Mouse (Mus musculus): ENCODE data around the gene Arhgef6. TPM values are rescaled to one million over a fixed set of nuclear protein-coding genes. Genes with fewer than 3 reads are reported as not detected.

The Arhgef6 gene
- polyA plus RNA-seq, 1 experiment from 2014 or later = 4.9 TPM

- no peaks in the 10 kb centered on the region for H3K9me3 ChIP-seq (ENCODE audit: control insufficient read depth, low read length)
- H3K27ac ChIP-seq (ENCODE audit: low read depth, low read length) = no peak overlapping the region
- no peak overlapping the region for H3K9ac ChIP-seq (replicated peaks; ENCODE audit: low read depth, low read length)
- H3K4me3 ChIP-seq (ENCODE audit: low read depth, low read length) = no peak overlapping the region
- no peaks in the 10 kb centered on the region for H3K36me3 ChIP-seq (ENCODE audit: control insufficient read depth, insufficient read depth, low read length)
- ATAC-seq (ENCODE audit: low read depth) = no peak
- no peaks in the 10 kb centered on the region for H3K27me3 ChIP-seq (ENCODE audit: control insufficient read depth, insufficient read depth, low read length)
- H3K4me2 ChIP-seq (ENCODE audit: low read depth, low read length) = no peak overlapping the region
- no peaks in the 10 kb centered on the region for H3K4me1 ChIP-seq (ENCODE audit: control insufficient read depth, insufficient read depth, low read length)
- WGBS = 75% methylated on average over 5 of the region's 5 CpGs
Measured at GRCm38 (mm10) chrX:57219563-57219962, 119.0 kb downstream of the Arhgef6 start.

GRCm38 (mm10) chrX:57216271-57216670, 122.3 kb downstream of the Arhgef6 start:
- no peaks in the 10 kb centered on the region for H3K27me3 ChIP-seq (ENCODE audit: control insufficient read depth, insufficient read depth, low read length)
- no peak overlapping the region for H3K27ac ChIP-seq (ENCODE audit: low read depth, low read length)
- no peak overlapping the region for H3K9ac ChIP-seq (replicated peaks; ENCODE audit: low read depth, low read length)
- no peak overlapping the region for H3K4me2 ChIP-seq (ENCODE audit: low read depth, low read length)
- no peak overlapping the region for H3K4me3 ChIP-seq (ENCODE audit: low read depth, low read length)
- H3K4me1 ChIP-seq (ENCODE audit: control insufficient read depth, insufficient read depth, low read length) = no peaks in the 10 kb centered on the region
- no peaks in the 10 kb centered on the region for H3K9me3 ChIP-seq (ENCODE audit: control insufficient read depth, low read length)
- WGBS = 74% methylated on average over 5 of the region's 5 CpGs
- no peak for ATAC-seq (ENCODE audit: low read depth)
- H3K36me3 ChIP-seq (ENCODE audit: control insufficient read depth, insufficient read depth, low read length) = no peaks in the 10 kb centered on the region

- WGBS = 98% methylated on average over 4 of the region's 4 CpGs
- H3K4me3 ChIP-seq (ENCODE audit: low read depth, low read length) = no peak overlapping the region
- H3K4me1 ChIP-seq (ENCODE audit: control insufficient read depth, insufficient read depth, low read length) = no peaks in the 10 kb centered on the region
- ATAC-seq (ENCODE audit: low read depth) = no peak
- H3K9ac ChIP-seq (replicated peaks; ENCODE audit: low read depth, low read length) = no peak overlapping the region
- no peak overlapping the region for H3K27ac ChIP-seq (ENCODE audit: low read depth, low read length)
- H3K36me3 ChIP-seq (ENCODE audit: control insufficient read depth, insufficient read depth, low read length) = no peaks in the 10 kb centered on the region
- no peak overlapping the region for H3K4me2 ChIP-seq (ENCODE audit: low read depth, low read length)
- H3K27me3 ChIP-seq (ENCODE audit: control insufficient read depth, insufficient read depth, low read length) = no peaks in the 10 kb centered on the region
- no peaks in the 10 kb centered on the region for H3K9me3 ChIP-seq (ENCODE audit: control insufficient read depth, low read length)
Measured at GRCm38 (mm10) chrX:57215495-57215894, 123.0 kb downstream of the Arhgef6 start.

- no peaks in the 10 kb centered on the region for H3K9me3 ChIP-seq (ENCODE audit: control insufficient read depth, low read length)
- no peak overlapping the region for H3K9ac ChIP-seq (replicated peaks; ENCODE audit: low read depth, low read length)
- H3K4me3 ChIP-seq (ENCODE audit: low read depth, low read length) = no peak overlapping the region
- no peak overlapping the region for H3K4me2 ChIP-seq (ENCODE audit: low read depth, low read length)
- no peaks in the 10 kb centered on the region for H3K36me3 ChIP-seq (ENCODE audit: control insufficient read depth, insufficient read depth, low read length)
- no peaks in the 10 kb centered on the region for H3K27me3 ChIP-seq (ENCODE audit: control insufficient read depth, insufficient read depth, low read length)
- no peak overlapping the region for H3K27ac ChIP-seq (ENCODE audit: low read depth, low read length)
- no peak for ATAC-seq (ENCODE audit: low read depth)
- 87% methylated on average over 3 of the region's 3 CpGs for WGBS
- no peaks in the 10 kb centered on the region for H3K4me1 ChIP-seq (ENCODE audit: control insufficient read depth, insufficient read depth, low read length)
Measured at GRCm38 (mm10) chrX:57212862-57213261, 125.7 kb downstream of the Arhgef6 start.

GRCm38 (mm10) chrX:57211876-57212275, 126.7 kb downstream of the Arhgef6 start, which contains the start of gene Cd40lg:
Cd40lg (plus strand) TSS chrX:57212143.
- no peak for ATAC-seq (ENCODE audit: low read depth)
- Histone ChIP-seq H3K4me2 (ENCODE audit: low read depth, low read length) (no peak within 1 kb of the TSS), H3K36me3 (ENCODE audit: control insufficient read depth, insufficient read depth, low read length) (no peaks in the 10 kb centered on the region), H3K9me3 (ENCODE audit: control insufficient read depth, low read length) (no peaks in the 10 kb centered on the region), H3K9ac (replicated peaks; ENCODE audit: low read depth, low read length) (no peak within 1 kb of the TSS), H3K27ac (ENCODE audit: low read depth, low read length) (no peak within 1 kb of the TSS), H3K4me3 (ENCODE audit: low read depth, low read length) (no peak within 1 kb of the TSS), H3K27me3 (ENCODE audit: control insufficient read depth, insufficient read depth, low read length) (no peaks in the 10 kb centered on the region), H3K4me1 (ENCODE audit: control insufficient read depth, insufficient read depth, low read length) (no peaks in the 10 kb centered on the region)
- WGBS = 90% methylated on average over 9 of the region's 9 CpGs

- Histone ChIP-seq H3K4me1 (ENCODE audit: control insufficient read depth, insufficient read depth, low read length) (no peaks in the 10 kb centered on the region), H3K9me3 (ENCODE audit: control insufficient read depth, low read length) (no peaks in the 10 kb centered on the region), H3K27me3 (ENCODE audit: control insufficient read depth, insufficient read depth, low read length) (no peaks in the 10 kb centered on the region), H3K9ac (replicated peaks; ENCODE audit: low read depth, low read length) (no peak overlapping the region), H3K36me3 (ENCODE audit: control insufficient read depth, insufficient read depth, low read length) (no peaks in the 10 kb centered on the region), H3K4me3 (ENCODE audit: low read depth, low read length) (no peak overlapping the region), H3K27ac (ENCODE audit: low read depth, low read length) (no peak overlapping the region), H3K4me2 (ENCODE audit: low read depth, low read length) (no peak overlapping the region)
- 73% methylated on average over 1 of the region's 1 CpGs for WGBS
- no peak for ATAC-seq (ENCODE audit: low read depth)
Measured at GRCm38 (mm10) chrX:57210591-57210990, 127.9 kb downstream of the Arhgef6 start.

GRCm38 (mm10) chrX:57200397-57200796, 138.1 kb downstream of the Arhgef6 start:
- Histone ChIP-seq H3K4me2 (ENCODE audit: low read depth, low read length) (no peak overlapping the region), H3K27ac (ENCODE audit: low read depth, low read length) (no peak overlapping the region), H3K4me1 (ENCODE audit: control insufficient read depth, insufficient read depth, low read length) (no peaks in the 10 kb centered on the region), H3K9me3 (ENCODE audit: control insufficient read depth, low read length) (no peaks in the 10 kb centered on the region), H3K36me3 (ENCODE audit: control insufficient read depth, insufficient read depth, low read length) (no peaks in the 10 kb centered on the region), H3K27me3 (ENCODE audit: control insufficient read depth, insufficient read depth, low read length) (no peaks in the 10 kb centered on the region), H3K4me3 (ENCODE audit: low read depth, low read length) (no peak overlapping the region), H3K9ac (replicated peaks; ENCODE audit: low read depth, low read length) (no peak overlapping the region)
- 76% methylated on average over 2 of the region's 2 CpGs for WGBS
- ATAC-seq (ENCODE audit: low read depth) = no peak

GRCm38 (mm10) chrX:57198036-57198435, 140.5 kb downstream of the Arhgef6 start:
- 30% methylated on average over 2 of the region's 2 CpGs for WGBS
- Histone ChIP-seq H3K4me2 (ENCODE audit: low read depth, low read length) (no peak overlapping the region), H3K4me1 (ENCODE audit: control insufficient read depth, insufficient read depth, low read length) (no peaks in the 10 kb centered on the region), H3K9ac (replicated peaks; ENCODE audit: low read depth, low read length) (no peak overlapping the region), H3K36me3 (ENCODE audit: control insufficient read depth, insufficient read depth, low read length) (no peaks in the 10 kb centered on the region), H3K4me3 (ENCODE audit: low read depth, low read length) (no peak overlapping the region), H3K9me3 (ENCODE audit: control insufficient read depth, low read length) (no peaks in the 10 kb centered on the region), H3K27me3 (ENCODE audit: control insufficient read depth, insufficient read depth, low read length) (no peaks in the 10 kb centered on the region), H3K27ac (ENCODE audit: low read depth, low read length) (no peak overlapping the region)
- ATAC-seq (ENCODE audit: low read depth) = no peak

- H3K27me3 ChIP-seq (ENCODE audit: control insufficient read depth, insufficient read depth, low read length) = no peaks in the 10 kb centered on the region
- H3K4me1 ChIP-seq (ENCODE audit: control insufficient read depth, insufficient read depth, low read length) = no peaks in the 10 kb centered on the region
- H3K4me2 ChIP-seq (ENCODE audit: low read depth, low read length) = no peak overlapping the region
- WGBS = 87% methylated on average over 9 of the region's 9 CpGs
- ATAC-seq (ENCODE audit: low read depth) = no peak
- H3K4me3 ChIP-seq (ENCODE audit: low read depth, low read length) = no peak overlapping the region
- H3K9me3 ChIP-seq (ENCODE audit: control insufficient read depth, low read length) = no peaks in the 10 kb centered on the region
- H3K36me3 ChIP-seq (ENCODE audit: control insufficient read depth, insufficient read depth, low read length) = no peaks in the 10 kb centered on the region
- H3K27ac ChIP-seq (ENCODE audit: low read depth, low read length) = no peak overlapping the region
- no peak overlapping the region for H3K9ac ChIP-seq (replicated peaks; ENCODE audit: low read depth, low read length)
Measured at GRCm38 (mm10) chrX:57196319-57196718, 142.2 kb downstream of the Arhgef6 start.

- 87% methylated on average over 5 of the region's 5 CpGs for WGBS
- no peaks in the 10 kb centered on the region for H3K36me3 ChIP-seq (ENCODE audit: control insufficient read depth, insufficient read depth, low read length)
- no peak for ATAC-seq (ENCODE audit: low read depth)
Measured at GRCm38 (mm10) chrX:57189335-57189734, 149.2 kb downstream of the Arhgef6 start.

More at GRCm38 (mm10) chrX:57189335-57189734, 149.2 kb downstream of the Arhgef6 start:
- H3K27me3 ChIP-seq (ENCODE audit: control insufficient read depth, insufficient read depth, low read length) = no peaks in the 10 kb centered on the region
- H3K9ac ChIP-seq (replicated peaks; ENCODE audit: low read depth, low read length) = no peak overlapping the region
- H3K4me3 ChIP-seq (ENCODE audit: low read depth, low read length) = no peak overlapping the region
- H3K4me2 ChIP-seq (ENCODE audit: low read depth, low read length) = no peak overlapping the region
- H3K27ac ChIP-seq (ENCODE audit: low read depth, low read length) = no peak overlapping the region
- H3K4me1 ChIP-seq (ENCODE audit: control insufficient read depth, insufficient read depth, low read length) = no peaks in the 10 kb centered on the region
- no peaks in the 10 kb centered on the region for H3K9me3 ChIP-seq (ENCODE audit: control insufficient read depth, low read length)

Measured in neural tube, embryonic 14.5 days (tissue).